Mouse (Mus musculus): Measurements from ENCODE around the gene Oasl2.
"Not testable (repeated sequence)": the region's sequence is repeated elsewhere in the genome, so short reads cannot be mapped to it uniquely, and the experiment has no call there.

The Oasl2 gene

GRCm38 (mm10) chr5:114915854-114916253 is 19.1 kb downstream of the Oasl2 start:
- DNase-seq (ENCODE audit: low read depth) = no peak

- DNase-seq (ENCODE audit: low read depth) = no peak
These were observed 20.0 kb downstream of the Oasl2 start for GRCm38 (mm10) chr5:114916777-114917176.

- not testable (repeated sequence) for DNase-seq (ENCODE audit: low read depth)
These were observed 20.6 kb downstream of the Oasl2 start for GRCm38 (mm10) chr5:114917357-114917756.

GRCm38 (mm10) chr5:114921551-114922365 is 25.0 kb downstream of the Oasl2 start:
- peak; percentile 60 for DNase-seq (ENCODE audit: low read depth)

GRCm38 (mm10) chr5:114922366-114922731 is 25.6 kb downstream of the Oasl2 start:
- no peak for DNase-seq (ENCODE audit: low read depth)

GRCm38 (mm10) chr5:114922998-114923473 is 26.3 kb downstream of the Oasl2 start, which contains the start of gene Oasl1:
TSS of gene Oasl1 (plus strand) at chr5:114923240.
- no peak for DNase-seq (ENCODE audit: low read depth)

- no peak for DNase-seq (ENCODE audit: low read depth)
These were observed 29.5 kb downstream of the Oasl2 start for GRCm38 (mm10) chr5:114926153-114926684.

GRCm38 (mm10) chr5:114926753-114927152 is 30.0 kb downstream of the Oasl2 start:
- DNase-seq (ENCODE audit: low read depth) = no peak

- no peak for DNase-seq (ENCODE audit: low read depth)
These were observed 34.9 kb downstream of the Oasl2 start for GRCm38 (mm10) chr5:114931626-114932025.

GRCm38 (mm10) chr5:114933206-114933605 is 36.5 kb downstream of the Oasl2 start:
- DNase-seq (ENCODE audit: low read depth) = no peak

- DNase-seq (ENCODE audit: low read depth) = no peak
These were observed 39.1 kb downstream of the Oasl2 start for GRCm38 (mm10) chr5:114935838-114936237.

GRCm38 (mm10) chr5:114941138-114941537 is 44.4 kb downstream of the Oasl2 start:
- not testable (repeated sequence) for DNase-seq (ENCODE audit: low read depth)

GRCm38 (mm10) chr5:114942074-114942765 is 45.5 kb downstream of the Oasl2 start, which contains the start of gene 2210016L21Rik:
TSS of gene 2210016L21Rik (plus strand) at chr5:114942158.
- peak; percentile 83 for DNase-seq (ENCODE audit: low read depth)

- DNase-seq (ENCODE audit: low read depth) = no peak
These were observed 46.0 kb downstream of the Oasl2 start for GRCm38 (mm10) chr5:114942766-114943130.

- DNase-seq (ENCODE audit: low read depth) = no peak
These were observed 48.3 kb downstream of the Oasl2 start for GRCm38 (mm10) chr5:114945072-114945471.

- no peak for DNase-seq (ENCODE audit: low read depth)
These were observed 52.2 kb downstream of the Oasl2 start for GRCm38 (mm10) chr5:114948891-114949290.

GRCm38 (mm10) chr5:114949316-114949715 is 52.6 kb downstream of the Oasl2 start:
- no peak for DNase-seq (ENCODE audit: low read depth)

- DNase-seq (ENCODE audit: low read depth) = no peak
These were observed 53.1 kb downstream of the Oasl2 start for GRCm38 (mm10) chr5:114949812-114950211.

- DNase-seq (ENCODE audit: low read depth) = no peak
These were observed 53.9 kb downstream of the Oasl2 start for GRCm38 (mm10) chr5:114950669-114951068.

- DNase-seq (ENCODE audit: low read depth) = no peak
These were observed 54.6 kb downstream of the Oasl2 start for GRCm38 (mm10) chr5:114951279-114951880.

GRCm38 (mm10) chr5:114953326-114953725 is 56.6 kb downstream of the Oasl2 start:
- no peak for DNase-seq (ENCODE audit: low read depth)

- no peak for DNase-seq (ENCODE audit: low read depth)
These were observed 61.3 kb downstream of the Oasl2 start for GRCm38 (mm10) chr5:114958069-114958468.
